Comparison of ENCODE assay signal across 14 mouse cellular contexts in genomic region chr6:39875186-39875585, GRCm38 (mm10). TPM values are rescaled to one million over a fixed set of nuclear protein-coding genes. Genes with fewer than 3 reads are reported as not detected.
DNase-seq lines count a peak whose midpoint lies in the region; ATAC-seq lines count a peak whose summit lies in the region.
"Had no signal": no experiment of that assay in that cellular context is flagged by ENCODE, and none has a peak within 500 bp of the region (broad histone marks: within the 10 kb centered on the region; RNA-seq: fewer than 3 reads in every experiment).

No protein-coding gene starts in this region.

- H3K9ac ChIP-seq in forebrain, embryonic 12.5 days = no peak overlapping the region
- H3K9ac ChIP-seq in hindbrain, embryonic 16.5 days (ENCODE audit: low read depth, low read length) = peak overlapping the region; percentile 51
- H3K9ac ChIP-seq in liver, embryonic 12.5 days = no peak overlapping the region
- H3K9ac ChIP-seq: heart, embryonic 15.5 days; liver, embryonic 14.5 days had no signal

- peak overlapping the region; percentile 53; the same call in 1 of the 2 replicates for H3K27ac ChIP-seq in forebrain, embryonic 12.5 days
- H3K27ac ChIP-seq in hindbrain, embryonic 16.5 days (ENCODE audit: low read depth, low read length) = 0 out of 2 replicates have a peak overlapping the region, but pooled peaks have one; percentile 14
- no peak overlapping the region for H3K27ac ChIP-seq in liver, embryonic 12.5 days
- H3K27ac ChIP-seq: heart, embryonic 15.5 days; liver, embryonic 14.5 days; stomach, postnatal 0 days had no signal

- intact Hi-C loops in gastrocnemius, postnatal 14 days (cut with DNase I; ENCODE audit: low total_unique reads) = no loop called here

- no peaks in the 10 kb centered on the region for H3K9me3 ChIP-seq in forebrain, embryonic 12.5 days
- no peaks in the 10 kb centered on the region for H3K9me3 ChIP-seq in hindbrain, embryonic 16.5 days (ENCODE audit: control insufficient read depth, low read length)
- no peaks in the 10 kb centered on the region for H3K9me3 ChIP-seq in liver, embryonic 12.5 days (replicated peaks)
- H3K9me3 ChIP-seq: heart, embryonic 15.5 days had no signal

- WGBS in forebrain, embryonic 12.5 days = 50% methylated on average over 4 of the region's 4 CpGs
- 7% methylated on average over 4 of the region's 4 CpGs for WGBS in hindbrain, embryonic 16.5 days
- WGBS in liver, embryonic 12.5 days (ENCODE audit: insufficient replicate concordance) = 46% methylated on average over 4 of the region's 4 CpGs

- H3K36me3 ChIP-seq in forebrain, embryonic 12.5 days (replicated peaks) = no peaks in the 10 kb centered on the region
- no peaks in the 10 kb centered on the region for H3K36me3 ChIP-seq in hindbrain, embryonic 16.5 days (ENCODE audit: control insufficient read depth, insufficient read depth, low read length)
- no peaks in the 10 kb centered on the region for H3K36me3 ChIP-seq in liver, embryonic 12.5 days
- H3K36me3 ChIP-seq: heart, embryonic 15.5 days had no signal

- peak; percentile 16 for DNase-seq in layer of hippocampus, adult 11-12 months (ENCODE audit: low spot score)
- no peak for DNase-seq in layer of hippocampus, postnatal 25 days (ENCODE audit: extremely low spot score in 1 of 2, low spot score in 1 of 2)
- peak; percentile 22 for DNase-seq in neural tube, embryonic 10.5 days (ENCODE audit: extremely low spot score, low spot score)
- DNase-seq in thymus, postnatal 25 days = no peak
- DNase-seq in gastrocnemius, postnatal 14 days = no peak
- DNase-seq: kidney, adult 8-10 months had no signal

- peak overlapping the region; percentile 95 for H3K4me2 ChIP-seq in forebrain, embryonic 12.5 days
- peak overlapping the region; percentile 87 for H3K4me2 ChIP-seq in hindbrain, embryonic 16.5 days (ENCODE audit: low read length)
- H3K4me2 ChIP-seq in liver, embryonic 12.5 days = no peak overlapping the region
- H3K4me2 ChIP-seq: heart, embryonic 15.5 days had no signal

- H3K4me1 ChIP-seq in forebrain, embryonic 12.5 days = peaks cover 23% of the 10 kb centered on the region
- H3K4me1 ChIP-seq in hindbrain, embryonic 16.5 days (ENCODE audit: control insufficient read depth, insufficient read depth, low read depth, low read length) = peaks cover 12% of the 10 kb centered on the region
- H3K4me1 ChIP-seq in liver, embryonic 12.5 days = 0 out of 2 replicates have a peak, but pooled peaks cover 9% of the 10 kb centered on the region

- peak overlapping the region; percentile 19; the same call in 1 of the 2 replicates for H3K4me3 ChIP-seq in forebrain, embryonic 12.5 days (replicated peaks)
- H3K4me3 ChIP-seq in hindbrain, embryonic 16.5 days (ENCODE audit: low read length) = peak overlapping the region; percentile 77
- H3K4me3 ChIP-seq in liver, embryonic 12.5 days = no peak overlapping the region
- H3K4me3 ChIP-seq: heart, embryonic 15.5 days; megakaryocyte, embryonic 14.5 days had no signal

- H3K27me3 ChIP-seq in forebrain, embryonic 12.5 days = no peaks in the 10 kb centered on the region
- no peaks in the 10 kb centered on the region for H3K27me3 ChIP-seq in hindbrain, embryonic 16.5 days (replicated peaks; ENCODE audit: control insufficient read depth, insufficient read depth, low read length)
- H3K27me3 ChIP-seq in liver, embryonic 12.5 days (replicated peaks) = peaks cover 57% of the 10 kb centered on the region
- H3K27me3 ChIP-seq: CH12.LX had no signal

- ATAC-seq in forebrain, embryonic 12.5 days (ENCODE audit: low FRiP score) = no peak
- no peak for ATAC-seq in hindbrain, embryonic 16.5 days
- no peak for ATAC-seq in liver, embryonic 12.5 days

RNA-seq across cellular contexts. Expression of gene Tmem178b, which starts 2.1 kb away (rescaled TPM):
- total RNA-seq in layer of hippocampus, postnatal 25 days (2021) = 100 to 1,000 TPM; 166 to 205 TPM
- polyA plus RNA-seq in forebrain, embryonic 12.5 days (2016; fragmentation: Nextera tagmentation; extraction: Ambion mirVana) = 14.6 and 15.5 TPM in 2 replicates
- polyA plus RNA-seq in hindbrain, embryonic 16.5 days (2015; fragmentation: Nextera tagmentation; extraction: Ambion mirVana) = 31.2 and 35.5 TPM in 2 replicates
- not detected in 2 replicates for polyA plus RNA-seq in liver, embryonic 12.5 days (2016; fragmentation: Nextera tagmentation; extraction: Ambion mirVana)
- 1 to 10 TPM; 2.5 TPM for total RNA-seq in gastrocnemius, postnatal 14 days (2021)
- total RNA-seq: CH12.LX had no signal
- polyA plus RNA-seq: liver, embryonic 14.5 days had no signal

Comparison
In these comparisons a context has a peak if more than half of its experiments do, and no peak if none do; other contexts are left out.
1. DNase-seq: peak in layer of hippocampus, adult 11-12 months (single experiment) and neural tube, embryonic 10.5 days (single experiment); none in layer of hippocampus, postnatal 25 days (0 of 2), thymus, postnatal 25 days (single experiment) and gastrocnemius, postnatal 14 days (single experiment).
2. RNA of gene Tmem178b, which starts 2.1 kb away (polyA plus RNA-seq): 31.2 to 35.5 TPM in hindbrain, embryonic 16.5 days and 14.6 to 15.5 TPM in forebrain, embryonic 12.5 days; not detected in liver, embryonic 12.5 days; every median in the first group is over 10 times any median in the second.